Mouse (Mus musculus) left cerebral cortex, postnatal 25 days (tissue): ENCODE results near the gene Olfr1188. TPM values are rescaled to one million over a fixed set of nuclear protein-coding genes. Genes with fewer than 3 reads are reported as not detected.
"Not testable (repeated sequence)": the region's sequence is repeated elsewhere in the genome, so short reads cannot be mapped to it uniquely, and the experiment has no call there.

Source experiments
- DNase-seq, 2 experiments: peaks; one replicate each; pipeline ENCODE4 v3.0.0; 2022; ENCODE audit warnings: low spot score in 2 of 2, mixed read lengths in 1 of 2
- intact Hi-C: fragments of 180-260 bp; cut with DNase I; formaldehyde crosslinking; loops from one replicate; pipeline ENCODE4 v1.15.1; 2025
- total RNA-seq, 2 experiments: library from RNA; stranded (reverse); gene quantifications; 2 replicates each; pipeline ENCODE4 v1.2.3; 2021

Gene Olfr1188
- not detected for total RNA-seq

DNA sequence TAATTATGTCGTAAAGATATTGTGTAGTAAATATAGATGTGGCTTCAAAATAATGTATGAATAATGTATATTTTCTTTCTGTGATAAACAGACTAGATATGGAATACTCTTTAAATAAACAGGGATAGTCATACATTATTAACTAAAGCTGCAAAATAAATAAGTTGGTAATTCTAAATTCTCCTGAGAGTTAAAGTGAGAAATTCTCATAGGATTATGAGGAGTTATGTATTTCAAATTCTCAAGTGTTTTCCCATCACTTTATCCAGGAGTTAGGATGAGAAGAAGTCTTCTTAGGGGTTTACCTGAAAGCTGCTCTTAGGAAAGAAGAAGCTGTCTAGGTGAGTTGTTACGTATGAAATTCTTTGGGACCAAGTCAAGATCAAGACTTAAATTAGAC, at the start of gene Olfr1188:
TSS of gene Olfr1188 (plus strand) at position 301 of the 400 bp plus-strand sequence.
- intact Hi-C loops: no loop called here
- DNase-seq: no peak

DNA sequence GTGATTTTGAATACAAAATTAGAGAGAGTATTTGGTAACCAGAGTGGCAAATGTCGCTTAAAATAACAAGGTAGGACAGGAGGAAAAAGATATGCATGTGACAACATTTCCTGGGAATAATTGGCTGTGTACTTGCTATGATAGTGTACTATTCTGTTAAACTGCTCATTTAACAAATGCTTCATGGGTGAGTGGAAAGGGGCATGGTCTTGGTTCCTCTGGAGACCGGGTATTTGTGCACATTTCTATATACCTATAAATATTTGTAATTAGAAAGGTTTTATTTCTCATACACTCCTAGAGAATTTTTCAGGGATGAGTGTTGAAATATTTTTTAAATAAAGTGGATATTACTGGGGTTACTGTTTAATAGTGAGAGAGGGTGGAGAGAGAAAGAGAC, 38.5 kb upstream of the Olfr1188 start, which contains the start of gene Olfr1186:
TSS of gene Olfr1186 (plus strand) at position 301 of the 400 bp plus-strand sequence.
- intact Hi-C loops: no loop called here
- DNase-seq: no peak

DNA sequence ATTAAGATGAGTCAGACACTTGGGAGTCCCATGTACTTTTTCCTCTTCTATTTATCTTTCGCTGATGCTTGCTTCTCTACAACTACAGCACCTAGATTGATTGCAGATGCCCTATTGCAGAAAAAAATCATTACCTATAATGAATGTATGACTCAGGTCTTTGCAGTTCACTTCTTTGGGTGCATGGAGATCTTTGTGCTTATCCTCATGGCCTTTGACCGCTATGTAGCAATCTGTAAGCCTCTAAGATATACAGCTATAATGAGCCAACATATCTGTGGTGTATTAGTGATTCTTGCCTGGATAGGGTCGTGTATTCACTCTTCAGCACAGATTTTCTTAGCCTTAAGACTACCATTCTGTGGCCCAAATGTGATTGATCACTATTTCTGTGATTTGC, 31.0 kb upstream of the Olfr1188 start:
- DNase-seq: no peak
- intact Hi-C loops: no loop called here

DNA sequence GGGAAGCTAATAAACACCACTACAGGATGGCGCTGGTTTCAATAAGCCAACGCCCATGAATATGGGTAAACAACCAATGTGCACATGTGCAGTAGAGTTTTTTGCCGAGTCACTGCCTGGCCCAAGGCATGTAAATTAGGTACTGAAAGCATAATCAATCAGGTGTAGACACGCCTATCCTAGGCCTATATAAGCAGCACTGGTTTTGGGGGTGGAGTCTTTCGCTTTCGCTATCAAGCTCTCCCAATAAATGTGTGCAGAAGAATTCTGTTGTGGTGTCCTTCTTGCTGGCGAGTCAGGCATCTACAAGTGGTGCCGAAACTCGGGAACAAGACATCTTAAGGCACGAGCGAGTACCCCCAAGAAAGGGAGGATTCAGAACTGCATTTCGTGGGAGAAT, 16.0 kb downstream of the Olfr1188 start:
- intact Hi-C loops, DNase-seq: not testable (repeated sequence)

DNA sequence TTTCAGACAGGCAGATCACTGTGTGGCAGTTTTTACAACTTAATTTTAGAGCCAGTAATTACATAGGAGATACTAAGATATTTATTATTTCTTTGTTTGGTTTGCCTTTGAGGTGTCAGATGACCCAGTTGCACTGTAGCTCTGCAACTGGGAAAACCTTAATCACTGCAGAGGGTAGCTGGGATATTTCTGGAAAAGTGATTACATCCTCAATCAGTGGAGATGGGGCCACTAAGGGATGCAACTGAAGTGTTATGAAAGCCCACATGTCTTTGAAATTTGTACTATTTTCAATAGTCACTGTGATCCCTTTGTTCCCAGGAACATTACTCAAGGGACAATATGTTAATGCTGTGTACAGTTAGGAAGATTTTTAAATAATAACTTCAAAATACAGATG, 29.4 kb downstream of the Olfr1188 start, which contains the start of gene Olfr1189:
TSS of gene Olfr1189 (plus strand) at position 301 of the 400 bp plus-strand sequence.
- intact Hi-C loops: no loop called here
- no peak for DNase-seq

Other genes with a start within 250 kb of the Olfr1188 start
- not detected for gene Olfr1174-ps, start 241.8 kb upstream of the Olfr1188 start, total RNA-seq
- gene Olfr1175-ps, start 229.7 kb upstream of the Olfr1188 start, total RNA-seq: not detected
- gene Olfr1176, start 220.2 kb upstream of the Olfr1188 start, total RNA-seq: not detected
- gene Olfr1177-ps, start 210.4 kb upstream of the Olfr1188 start, total RNA-seq: not detected
- gene Olfr1178, start 169.9 kb upstream of the Olfr1188 start, total RNA-seq: not detected
- not detected for gene Olfr1179, start 150.5 kb upstream of the Olfr1188 start, total RNA-seq
- not detected for gene Olfr1180, start 137.8 kb upstream of the Olfr1188 start, total RNA-seq
- not detected for gene Olfr1181, start 130.8 kb upstream of the Olfr1188 start, total RNA-seq
- gene Gm13757, start 107.8 kb upstream of the Olfr1188 start, total RNA-seq: not detected
- not detected for gene Olfr1183, start 102.1 kb upstream of the Olfr1188 start, total RNA-seq
- gene Olfr1184, start 73.3 kb upstream of the Olfr1188 start, total RNA-seq: not detected
- not detected for gene Olfr1185-ps1, start 63.6 kb upstream of the Olfr1188 start, total RNA-seq
- not detected for gene Olfr1186, start 38.4 kb upstream of the Olfr1188 start, total RNA-seq
- not detected for gene Olfr1189, start 29.5 kb downstream of the Olfr1188 start, total RNA-seq
- gene Olfr1191-ps1, start 83.6 kb downstream of the Olfr1188 start, total RNA-seq: not detected
- gene Olfr1192-ps1, start 91.6 kb downstream of the Olfr1188 start, total RNA-seq: not detected
- not detected for gene Olfr1193, start 118.7 kb downstream of the Olfr1188 start, total RNA-seq
- not detected for gene Olfr1195, start 132.3 kb downstream of the Olfr1188 start, total RNA-seq
- gene Olfr1196, start 147.7 kb downstream of the Olfr1188 start, total RNA-seq: not detected
- gene Olfr1197, start 175.4 kb downstream of the Olfr1188 start, total RNA-seq: not detected
- not detected for gene Olfr1198, start 194.4 kb downstream of the Olfr1188 start, total RNA-seq
- gene Olfr1199, start 203.5 kb downstream of the Olfr1188 start, total RNA-seq: not detected
- gene Olfr1200, start 213.6 kb downstream of the Olfr1188 start, total RNA-seq: not detected
- not detected for gene Olfr1201, start 236.1 kb downstream of the Olfr1188 start, total RNA-seq